Mouse (Mus musculus) liver, embryonic 15.5 days (tissue): ENCODE data around the gene Hoxb6. TPM values are rescaled to one million over a fixed set of nuclear protein-coding genes. Genes with fewer than 3 reads are reported as not detected.
A peak's percentile ranks its signal among the peaks of the same experiment; 100 is the strongest.

Experiments
- ATAC-seq: fragments of 200-750 bp; cut with Nextera tagmentation; 2 replicates; pipeline ENCODE4 v1.8.0; 2017; ENCODE audit warnings: moderate number of reproducible peaks, mild to moderate bottlenecking, moderate library complexity; ENCODE audit not compliant: insufficient read depth
- H3K27ac ChIP-seq: fragments of 300-500 bp; sonication (generic); replicated peaks from 2 replicates; pipeline ENCODE4 v1.5.1; 2015; ENCODE audit warnings: mild to moderate bottlenecking, inconsistent platforms
- H3K27me3 ChIP-seq: fragments of 300-500 bp; sonication (generic); 2 replicates; pipeline ENCODE4 v1.6.1; 2015; ENCODE audit warnings: mild to moderate bottlenecking, inconsistent platforms
- H3K36me3 ChIP-seq: fragments of 300-500 bp; sonication (generic); replicated peaks from 2 replicates; pipeline ENCODE4 v1.6.1; 2015; ENCODE audit warnings: moderate library complexity, mild to moderate bottlenecking, inconsistent platforms
- H3K4me1 ChIP-seq: fragments of 300-500 bp; sonication (generic); replicated peaks from 2 replicates; pipeline ENCODE4 v1.6.1; 2015; ENCODE audit warnings: inconsistent platforms
- H3K4me2 ChIP-seq: fragments of 300-500 bp; sonication (generic); 2 replicates; pipeline ENCODE4 v1.6.1; 2015; ENCODE audit warnings: moderate library complexity, mild to moderate bottlenecking, inconsistent platforms
- H3K4me3 ChIP-seq: fragments of 300-500 bp; sonication (generic); replicated peaks from 2 replicates; pipeline ENCODE4 v1.5.1; 2015; ENCODE audit warnings: mild to moderate bottlenecking, inconsistent platforms
- H3K9ac ChIP-seq: fragments of 300-500 bp; sonication (generic); 2 replicates; pipeline ENCODE4 v1.6.1; 2015; ENCODE audit warnings: moderate library complexity, mild to moderate bottlenecking, inconsistent platforms
- H3K9me3 ChIP-seq: fragments of 300-500 bp; sonication (generic); replicated peaks from 2 replicates; pipeline ENCODE4 v1.6.1; 2016; ENCODE audit warnings: inconsistent platforms
- WGBS: fragments of 180-500 bp; shearing (Covaris S2); methylation state at CpG from one replicate; pipeline ENCODE4 v1.1.7; 2015; ENCODE audit warnings: mixed read lengths; ENCODE audit not compliant: insufficient replicate concordance; 5-methylcytosine and 5-hydroxymethylcytosine counted together
- polyA plus RNA-seq: library from polyadenylated mRNA; unstranded; fragments of >200 nt; fragmentation: Nextera tagmentation; extraction: Ambion mirVana; gene quantifications from 2 replicates; pipeline ENCODE4 v1.2.1, GENCODE M21; 2015

Hoxb6 gene
- polyA plus RNA-seq, 1 experiment from 2014 or later, result 0.06 TPM

DNA sequence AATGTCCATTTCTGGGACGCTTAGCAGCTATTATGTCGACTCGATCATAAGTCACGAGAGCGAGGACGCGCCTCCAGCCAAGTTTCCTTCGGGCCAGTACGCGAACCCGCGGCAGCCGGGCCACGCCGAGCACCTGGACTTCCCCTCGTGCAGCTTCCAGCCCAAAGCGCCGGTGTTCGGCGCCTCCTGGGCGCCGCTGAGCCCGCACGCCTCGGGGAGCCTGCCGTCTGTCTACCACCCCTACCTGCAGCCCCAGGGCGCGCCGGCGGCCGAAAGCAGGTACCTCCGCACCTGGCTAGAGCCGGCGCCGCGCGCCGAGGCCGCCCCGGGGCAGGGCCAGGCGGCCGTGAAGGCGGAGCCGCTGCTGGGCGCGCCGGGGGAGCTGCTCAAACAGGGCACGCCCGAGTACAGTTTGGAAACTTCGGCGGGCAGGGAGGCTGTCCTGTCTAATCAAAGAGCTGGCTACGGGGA lies 20.7 kb upstream of the Hoxb6 start:
- no peak overlapping the region for H3K9ac ChIP-seq
- no peak overlapping the region for H3K4me3 ChIP-seq
- no peaks in the 10 kb centered on the region for H3K9me3 ChIP-seq
- H3K27ac ChIP-seq, result no peak overlapping the region
- ATAC-seq, result no peak
- H3K4me2 ChIP-seq, result peak overlapping the region; percentile 25; the same call in 1 of the 2 replicates
- H3K36me3 ChIP-seq, result no peaks in the 10 kb centered on the region
- peaks cover 98% of the 10 kb centered on the region for H3K27me3 ChIP-seq
- H3K4me1 ChIP-seq, result no peaks in the 10 kb centered on the region
- under 1% methylated on average over 52 of the region's 52 CpGs for WGBS

- no peak overlapping the region for H3K4me2 ChIP-seq
- ATAC-seq, result no peak
- H3K9me3 ChIP-seq, result no peaks in the 10 kb centered on the region
- no peak overlapping the region for H3K4me3 ChIP-seq
- no peaks in the 10 kb centered on the region for H3K36me3 ChIP-seq
- no peak overlapping the region for H3K27ac ChIP-seq
- H3K9ac ChIP-seq, result no peak overlapping the region
- under 1% methylated on average over 58 of the region's 58 CpGs for WGBS
- H3K27me3 ChIP-seq, result peaks cover 98% of the 10 kb centered on the region
- no peaks in the 10 kb centered on the region for H3K4me1 ChIP-seq
Observed at GRCm38 (mm10) chr11:96272024-96272921, 20.0 kb upstream of the Hoxb6 start.

GRCm38 (mm10) chr11:96274428-96274827 lies 17.8 kb upstream of the Hoxb6 start:
- Histone ChIP-seq H3K36me3 (no peaks in the 10 kb centered on the region), H3K9ac (no peak overlapping the region), H3K4me1 (no peaks in the 10 kb centered on the region), H3K27ac (no peak overlapping the region), H3K4me2 (no peak overlapping the region), H3K9me3 (no peaks in the 10 kb centered on the region), H3K4me3 (no peak overlapping the region), H3K27me3 (peaks cover 100% of the 10 kb centered on the region)
- no peak for ATAC-seq
- WGBS, result 26% methylated on average over 10 of the region's 10 CpGs

DNA sequence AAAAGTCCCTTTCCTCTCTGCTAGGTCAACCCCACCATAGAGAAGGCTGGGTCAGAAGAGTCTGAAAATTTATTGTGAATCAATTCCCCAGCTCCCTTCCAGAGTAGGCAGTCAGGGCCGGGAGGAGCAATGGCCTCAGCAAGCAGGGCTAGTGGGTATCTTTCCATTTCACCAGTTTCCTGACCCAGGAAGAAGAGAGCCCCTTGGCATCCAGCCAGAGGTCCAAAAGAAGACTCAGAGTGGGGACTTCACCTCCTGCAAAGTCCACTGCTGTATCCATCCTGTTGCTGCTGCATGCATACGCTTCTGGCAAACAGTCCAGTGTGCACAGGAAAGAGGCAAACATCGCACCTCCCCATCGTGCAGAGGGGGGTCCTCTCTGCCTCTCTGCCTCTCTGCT lies 16.4 kb upstream of the Hoxb6 start:
- Histone ChIP-seq H3K4me1 (no peaks in the 10 kb centered on the region), H3K27ac (no peak overlapping the region), H3K9me3 (no peaks in the 10 kb centered on the region), H3K27me3 (peaks cover 100% of the 10 kb centered on the region), H3K4me2 (no peak overlapping the region), H3K36me3 (no peaks in the 10 kb centered on the region), H3K9ac (no peak overlapping the region), H3K4me3 (no peak overlapping the region)
- ATAC-seq, result no peak
- WGBS, result 20% methylated on average over 4 of the region's 4 CpGs

GRCm38 (mm10) chr11:96277151-96278044 lies 14.9 kb upstream of the Hoxb6 start:
- H3K9me3 ChIP-seq, result no peaks in the 10 kb centered on the region
- H3K9ac ChIP-seq, result no peak overlapping the region
- no peaks in the 10 kb centered on the region for H3K4me1 ChIP-seq
- H3K27ac ChIP-seq, result no peak overlapping the region
- WGBS, result under 1% methylated on average over 35 of the region's 35 CpGs
- H3K4me2 ChIP-seq, result no peak overlapping the region
- H3K36me3 ChIP-seq, result no peaks in the 10 kb centered on the region
- peaks cover 100% of the 10 kb centered on the region for H3K27me3 ChIP-seq
- no peak overlapping the region for H3K4me3 ChIP-seq
- ATAC-seq, result no peak

DNA sequence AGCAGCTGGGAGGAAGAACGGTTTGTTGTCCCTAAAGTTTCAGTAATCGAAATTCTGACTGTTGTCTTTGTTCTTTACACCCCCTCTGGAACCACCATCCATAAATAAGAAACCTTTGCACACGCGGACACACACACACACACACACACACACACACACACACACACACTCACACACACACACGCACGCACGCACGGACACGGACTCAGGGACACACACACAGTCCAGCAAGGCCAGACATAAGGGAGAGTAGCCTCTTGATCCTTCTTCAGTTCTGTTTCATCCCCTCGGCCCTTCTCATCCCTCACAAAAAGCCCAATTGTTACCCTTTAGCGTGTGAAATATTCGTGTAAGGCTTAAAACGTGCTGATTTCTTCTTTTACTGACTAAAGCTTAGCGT lies 14.0 kb upstream of the Hoxb6 start:
- Histone ChIP-seq H3K9me3 (no peaks in the 10 kb centered on the region), H3K4me3 (no peak overlapping the region), H3K36me3 (no peaks in the 10 kb centered on the region), H3K27ac (no peak overlapping the region), H3K4me1 (no peaks in the 10 kb centered on the region; the same call in 1 of the 2 replicates), H3K27me3 (peaks cover 100% of the 10 kb centered on the region), H3K9ac (no peak overlapping the region), H3K4me2 (no peak overlapping the region)
- WGBS, result 11% methylated on average over 14 of the region's 14 CpGs
- no peak for ATAC-seq

GRCm38 (mm10) chr11:96278773-96279172 lies 13.5 kb upstream of the Hoxb6 start:
- no peak overlapping the region for H3K27ac ChIP-seq
- H3K27me3 ChIP-seq, result peaks cover 100% of the 10 kb centered on the region
- H3K9me3 ChIP-seq, result no peaks in the 10 kb centered on the region
- no peak overlapping the region for H3K4me3 ChIP-seq
- H3K36me3 ChIP-seq, result no peaks in the 10 kb centered on the region
- no peak for ATAC-seq
- H3K4me1 ChIP-seq, result no peaks in the 10 kb centered on the region; the same call in 1 of the 2 replicates
- no peak overlapping the region for H3K4me2 ChIP-seq
- WGBS, result under 1% methylated on average over 9 of the region's 9 CpGs
- H3K9ac ChIP-seq, result no peak overlapping the region

DNA sequence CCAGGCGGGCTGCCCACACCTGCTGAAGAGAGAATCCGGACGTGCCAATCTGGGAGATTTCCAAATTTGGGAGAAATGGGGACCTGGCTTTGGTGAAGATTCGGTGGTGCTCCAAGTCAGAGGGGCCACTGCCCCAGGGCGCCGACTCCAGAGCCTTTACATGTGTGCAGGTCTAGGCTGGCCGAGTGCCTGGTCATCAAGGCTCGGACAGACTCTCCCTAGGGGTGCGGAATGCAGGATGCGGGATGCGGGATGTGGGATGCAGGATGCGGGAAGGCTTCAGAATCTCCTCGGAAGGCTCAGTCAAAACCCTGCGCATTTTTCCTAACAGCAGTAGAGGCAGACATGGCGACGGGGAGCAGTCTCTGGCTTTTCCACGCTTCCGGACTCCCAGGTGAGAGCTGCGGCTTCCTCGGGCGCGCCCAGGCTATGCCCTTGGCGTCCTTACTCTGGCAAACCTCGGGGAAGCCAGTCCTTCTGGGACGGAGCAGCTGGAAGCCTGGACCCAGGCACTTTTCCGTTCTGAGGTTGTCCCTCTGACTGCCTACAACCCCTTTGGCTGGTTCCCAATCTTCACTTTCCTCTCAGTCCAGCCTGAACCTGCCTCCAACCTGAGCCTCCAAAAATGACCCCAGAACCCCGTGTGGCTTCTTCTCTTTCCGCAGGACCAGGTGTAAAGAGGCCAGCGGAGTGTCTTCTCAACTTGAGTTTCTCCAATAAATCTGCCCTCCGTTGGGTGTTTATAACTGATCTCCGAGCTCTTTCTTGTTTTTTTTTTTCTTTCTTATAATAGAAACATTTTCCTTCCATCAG lies 12.6 kb upstream of the Hoxb6 start:
- ATAC-seq, result no peak
- H3K27ac ChIP-seq, result no peak overlapping the region
- H3K9me3 ChIP-seq, result no peaks in the 10 kb centered on the region
- H3K9ac ChIP-seq, result no peak overlapping the region
- no peak overlapping the region for H3K4me3 ChIP-seq
- peaks cover 100% of the 10 kb centered on the region for H3K27me3 ChIP-seq
- no peaks in the 10 kb centered on the region for H3K36me3 ChIP-seq
- H3K4me1 ChIP-seq, result peaks cover 5% of the 10 kb centered on the region; the same call in 1 of the 2 replicates
- WGBS, result 5% methylated on average over 31 of the region's 31 CpGs
- no peak overlapping the region for H3K4me2 ChIP-seq

- H3K4me2 ChIP-seq, result no peak overlapping the region
- no peaks in the 10 kb centered on the region for H3K36me3 ChIP-seq
- H3K4me1 ChIP-seq, result peaks cover 5% of the 10 kb centered on the region; the same call in 1 of the 2 replicates
- peaks cover 100% of the 10 kb centered on the region for H3K27me3 ChIP-seq
- H3K9me3 ChIP-seq, result no peaks in the 10 kb centered on the region
- 19% methylated on average over 8 of the region's 8 CpGs for WGBS
- ATAC-seq, result no peak
- no peak overlapping the region for H3K27ac ChIP-seq
- no peak overlapping the region for H3K4me3 ChIP-seq
- H3K9ac ChIP-seq, result no peak overlapping the region
Observed at GRCm38 (mm10) chr11:96280399-96281378, 11.6 kb upstream of the Hoxb6 start.

DNA sequence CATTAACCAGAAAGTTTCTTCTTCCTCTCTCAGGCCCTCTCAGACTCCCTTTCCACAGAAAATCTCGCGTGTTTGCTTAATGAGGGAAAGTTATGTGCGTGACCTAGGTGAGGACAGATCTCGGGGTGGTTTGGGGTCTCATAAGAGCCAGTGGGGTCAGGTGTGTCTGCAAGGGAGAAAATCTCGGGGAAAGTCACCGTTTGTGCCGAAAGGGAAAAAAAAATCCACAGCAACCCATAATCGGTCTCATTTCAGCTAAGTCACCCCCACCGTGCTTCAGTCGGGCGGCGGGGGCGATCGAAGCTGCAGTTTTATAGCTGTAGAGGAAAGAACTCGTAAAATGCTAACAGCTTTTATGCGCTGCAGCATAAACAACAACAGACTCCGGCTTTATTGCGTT lies 10.9 kb upstream of the Hoxb6 start:
- peaks cover 100% of the 10 kb centered on the region for H3K27me3 ChIP-seq
- H3K27ac ChIP-seq, result no peak overlapping the region
- WGBS, result 4% methylated on average over 18 of the region's 18 CpGs
- H3K4me2 ChIP-seq, result no peak overlapping the region
- no peak overlapping the region for H3K9ac ChIP-seq
- H3K36me3 ChIP-seq, result no peaks in the 10 kb centered on the region
- no peak for ATAC-seq
- no peak overlapping the region for H3K4me3 ChIP-seq
- no peaks in the 10 kb centered on the region for H3K9me3 ChIP-seq
- peaks cover 7% of the 10 kb centered on the region; the same call in 1 of the 2 replicates for H3K4me1 ChIP-seq
